Mouse (Mus musculus): ENCODE measurements around the gene Cdh13.

Cdh13 gene

DNA sequence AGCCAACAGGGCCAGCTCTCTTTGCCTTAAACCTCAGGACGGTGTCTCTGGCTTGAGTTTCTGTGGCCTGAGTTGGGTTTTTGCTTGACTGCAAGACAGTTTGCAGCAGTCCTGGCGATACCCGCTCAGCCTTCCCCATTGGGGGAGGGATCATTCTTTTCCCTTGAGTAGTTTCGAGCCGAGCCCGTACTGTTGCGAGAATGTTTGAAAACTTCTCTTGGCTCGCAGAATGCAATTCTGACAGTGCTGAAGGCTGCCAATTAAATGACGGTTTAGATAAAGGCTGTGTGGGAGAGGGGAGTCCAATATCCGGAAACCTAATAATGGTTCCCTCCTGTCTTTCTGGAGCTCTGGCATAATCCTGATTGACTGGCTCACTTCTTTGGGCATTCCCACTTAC, 23.4 kb downstream of the Cdh13 start:
- DNase-seq: no peak

DNA sequence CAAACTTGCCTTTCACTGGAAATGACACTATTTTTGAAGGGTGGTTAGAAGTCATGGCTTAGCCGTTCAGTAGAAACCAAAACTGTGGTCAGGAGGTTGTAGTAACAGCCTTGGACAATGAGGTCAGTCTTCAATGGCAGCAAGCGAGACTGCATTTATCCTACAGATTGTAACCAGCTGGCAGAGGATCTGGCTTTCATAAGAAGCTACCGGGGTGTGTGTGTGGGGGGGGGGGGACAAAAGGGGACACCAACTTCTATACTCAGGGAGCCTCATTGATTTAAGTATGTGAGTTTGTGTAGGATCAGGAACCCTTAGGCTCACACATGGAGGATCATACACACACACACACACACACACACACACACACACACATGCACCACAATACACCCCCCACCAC, 25.6 kb downstream of the Cdh13 start:
- no peak for DNase-seq

DNA sequence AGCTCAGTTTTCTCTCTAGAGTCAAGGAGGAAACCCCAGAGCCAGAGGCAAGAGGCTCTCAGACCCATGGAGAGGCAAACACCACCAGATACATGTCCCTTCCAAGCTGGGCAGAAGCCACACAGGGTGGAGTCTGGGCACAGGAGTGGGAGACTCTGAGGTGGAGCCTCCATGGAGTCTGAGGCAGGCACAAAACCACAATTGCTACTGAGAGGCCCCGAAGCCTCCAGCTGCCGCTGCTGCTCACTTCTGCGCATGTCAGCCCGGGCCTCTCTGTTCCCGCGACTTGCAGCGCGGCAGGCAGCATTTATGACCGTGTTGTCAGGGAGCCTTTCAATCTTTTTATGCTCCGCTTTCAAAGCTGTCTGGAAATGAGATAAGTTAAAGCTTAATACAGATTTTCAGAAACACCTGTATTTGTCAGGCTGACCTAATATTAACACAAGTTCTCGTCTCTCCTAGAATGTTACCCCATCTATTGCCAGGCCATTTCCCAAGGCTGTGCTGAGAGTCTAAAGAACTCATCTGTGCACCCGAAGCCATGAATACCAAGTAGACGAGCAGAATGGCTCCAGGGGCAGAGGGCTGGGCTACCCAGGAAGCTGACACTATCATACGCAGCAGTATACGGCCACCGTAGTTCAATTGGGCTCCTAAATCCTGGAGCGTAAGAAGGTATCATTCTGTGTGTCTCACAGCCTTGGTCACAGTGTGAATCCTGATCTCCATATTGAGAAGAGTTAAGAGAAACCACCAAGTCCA, 30.1 kb downstream of the Cdh13 start:
- no peak for DNase-seq

DNA sequence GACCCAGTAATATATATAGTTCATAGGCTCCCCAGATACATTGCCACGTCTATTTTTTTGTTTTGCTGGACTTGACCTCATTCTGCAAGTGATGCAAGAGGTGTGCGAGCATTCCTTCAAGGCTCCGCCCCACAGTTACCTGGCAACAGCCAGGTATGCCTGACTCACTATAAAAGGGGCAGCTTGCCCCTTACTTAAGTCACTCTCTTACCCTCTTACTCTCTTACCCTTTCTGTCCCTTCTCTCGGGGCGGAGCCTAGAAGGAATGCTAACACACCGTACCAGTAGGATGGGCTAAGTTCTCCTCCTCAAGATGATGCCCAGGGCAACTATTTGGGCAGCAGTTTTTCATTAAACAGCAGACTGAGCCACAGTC, 30.6 kb downstream of the Cdh13 start:
- no peak for DNase-seq

DNA sequence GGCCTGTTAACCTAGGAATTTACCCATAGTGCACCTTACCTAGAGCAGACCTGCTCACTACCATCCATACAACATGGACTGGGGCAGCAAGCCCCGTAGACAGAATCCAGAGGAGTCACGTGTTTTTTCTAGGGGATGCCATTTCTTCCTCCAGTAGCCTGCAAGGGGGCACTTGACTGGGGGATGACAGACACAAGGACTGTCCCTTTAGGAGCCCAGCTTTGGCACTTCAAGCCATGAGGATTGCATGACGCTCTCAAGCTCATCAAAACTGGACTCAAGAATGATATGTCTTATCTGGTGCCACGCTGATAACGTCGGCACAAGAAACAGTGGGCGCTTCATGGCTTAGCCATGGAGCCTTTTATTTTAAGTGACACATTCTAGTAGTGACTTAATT, 31.4 kb downstream of the Cdh13 start:
- no peak for DNase-seq

DNA sequence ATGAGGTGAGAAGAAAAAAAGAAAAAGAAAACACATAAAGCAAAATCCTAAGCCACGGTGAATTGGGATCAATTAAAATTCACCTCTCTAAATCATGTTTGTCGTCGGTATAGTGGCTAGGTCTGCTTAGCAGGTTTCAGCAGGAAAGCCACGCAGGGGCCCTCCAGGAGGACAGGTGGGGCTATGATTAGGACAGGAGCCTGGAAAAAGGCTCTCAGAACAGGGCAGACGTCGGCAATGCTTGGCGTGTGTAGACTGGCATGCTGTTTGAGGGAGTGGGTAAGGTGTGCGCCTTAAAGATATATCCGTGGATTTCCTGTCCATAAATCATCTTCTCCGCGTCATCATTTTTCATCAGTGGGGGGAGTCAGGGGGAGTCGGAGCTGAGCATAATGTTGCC, 32.9 kb downstream of the Cdh13 start:
- DNase-seq: no peak

DNA sequence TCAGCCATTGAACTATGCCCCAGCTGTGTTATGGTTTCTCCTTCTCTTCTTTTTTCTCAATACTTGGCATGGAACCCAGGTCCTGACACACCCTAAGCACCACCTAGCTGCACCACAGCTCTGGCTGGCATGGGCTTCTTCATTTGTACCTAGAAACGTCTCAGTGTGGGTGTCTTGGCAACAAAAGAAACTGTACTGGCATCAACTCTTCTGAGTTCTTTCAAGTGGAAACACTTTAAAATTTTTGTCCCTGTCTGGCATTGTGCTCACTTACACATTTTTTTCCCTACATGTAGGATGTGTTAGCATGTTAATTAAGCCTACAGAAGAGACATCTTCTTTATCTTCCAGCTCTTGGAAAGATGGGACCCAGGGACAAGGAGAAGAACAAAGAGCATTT, 37.0 kb downstream of the Cdh13 start:
- DNase-seq: no peak

DNA sequence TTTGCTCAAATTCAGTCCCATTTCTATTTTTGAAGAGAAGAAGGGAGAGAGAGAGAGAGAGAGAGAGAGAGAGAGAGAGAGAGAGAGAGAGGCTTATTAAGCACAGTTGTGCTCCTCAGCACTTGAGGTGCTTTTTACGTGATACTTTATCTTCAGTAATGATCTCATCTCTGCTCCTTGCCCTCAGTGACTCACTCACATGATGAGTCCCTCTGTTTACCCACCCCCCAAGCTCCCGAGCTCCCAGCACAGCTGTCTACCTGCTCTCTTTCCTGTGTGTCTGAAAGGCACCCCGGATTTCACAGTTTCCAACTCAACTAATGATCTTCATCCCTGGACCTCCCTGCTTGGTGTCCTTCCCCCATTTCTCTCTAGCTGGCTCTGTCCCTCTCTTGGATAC, 39.9 kb downstream of the Cdh13 start:
- no peak for DNase-seq

DNA sequence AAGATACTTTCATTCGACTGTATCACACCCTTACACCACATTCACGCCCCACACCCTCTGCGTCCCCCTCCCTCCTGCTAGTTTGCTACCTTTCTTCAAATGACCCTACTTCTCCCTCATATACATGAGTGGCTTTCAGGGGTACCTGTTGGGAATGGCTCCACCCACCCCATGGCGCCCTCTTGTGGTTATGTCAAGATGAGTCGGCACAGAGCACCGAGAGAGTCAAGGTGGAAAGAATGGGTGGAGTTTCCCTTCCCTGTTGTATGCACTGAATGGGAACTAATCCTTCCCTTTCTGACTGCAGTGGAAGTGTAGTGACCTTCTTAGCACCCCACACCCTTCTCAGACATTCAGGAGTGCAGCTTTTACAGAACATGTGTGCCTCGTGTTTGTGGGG, 51.4 kb downstream of the Cdh13 start:
- DNase-seq: no peak

DNA sequence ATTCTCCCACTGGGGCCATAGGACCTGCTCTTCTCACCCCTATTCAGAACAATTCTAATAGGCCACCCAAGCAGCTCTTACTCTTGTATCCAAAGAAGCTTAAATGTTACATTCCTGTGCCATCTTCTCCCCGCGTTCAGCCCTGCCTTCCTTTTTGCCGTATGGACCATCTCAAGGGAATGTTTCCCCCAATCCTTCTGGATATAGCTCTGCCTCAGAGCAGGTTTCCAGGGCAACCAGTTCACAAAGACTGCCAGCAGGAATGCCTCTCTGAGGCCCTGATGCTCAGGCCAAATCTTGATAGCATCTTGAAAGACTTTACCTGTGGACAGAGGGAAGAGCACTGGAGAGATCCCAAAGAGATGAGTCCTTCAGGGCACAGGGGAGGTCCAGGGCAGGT, 56.2 kb downstream of the Cdh13 start:
- DNase-seq: no peak

DNA sequence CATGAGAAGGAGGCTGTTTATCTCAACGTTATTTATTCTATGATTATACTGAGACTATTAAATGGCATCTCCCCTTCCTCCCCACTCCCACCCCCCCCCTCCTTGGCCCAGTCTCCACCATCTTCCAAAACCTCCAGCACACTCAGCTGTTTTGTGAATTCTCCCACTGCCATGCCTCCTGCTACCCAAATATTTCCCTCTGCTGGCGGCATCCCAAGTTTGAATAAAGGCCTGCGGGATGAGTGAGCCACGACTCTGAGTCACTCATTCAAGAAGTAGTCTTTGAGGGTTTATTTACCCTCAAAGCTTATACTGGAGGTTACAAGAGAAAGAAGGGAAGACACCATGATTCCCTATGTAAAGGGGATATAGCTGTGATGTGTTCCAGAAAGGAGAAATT, 59.7 kb downstream of the Cdh13 start:
- no peak for DNase-seq

DNA sequence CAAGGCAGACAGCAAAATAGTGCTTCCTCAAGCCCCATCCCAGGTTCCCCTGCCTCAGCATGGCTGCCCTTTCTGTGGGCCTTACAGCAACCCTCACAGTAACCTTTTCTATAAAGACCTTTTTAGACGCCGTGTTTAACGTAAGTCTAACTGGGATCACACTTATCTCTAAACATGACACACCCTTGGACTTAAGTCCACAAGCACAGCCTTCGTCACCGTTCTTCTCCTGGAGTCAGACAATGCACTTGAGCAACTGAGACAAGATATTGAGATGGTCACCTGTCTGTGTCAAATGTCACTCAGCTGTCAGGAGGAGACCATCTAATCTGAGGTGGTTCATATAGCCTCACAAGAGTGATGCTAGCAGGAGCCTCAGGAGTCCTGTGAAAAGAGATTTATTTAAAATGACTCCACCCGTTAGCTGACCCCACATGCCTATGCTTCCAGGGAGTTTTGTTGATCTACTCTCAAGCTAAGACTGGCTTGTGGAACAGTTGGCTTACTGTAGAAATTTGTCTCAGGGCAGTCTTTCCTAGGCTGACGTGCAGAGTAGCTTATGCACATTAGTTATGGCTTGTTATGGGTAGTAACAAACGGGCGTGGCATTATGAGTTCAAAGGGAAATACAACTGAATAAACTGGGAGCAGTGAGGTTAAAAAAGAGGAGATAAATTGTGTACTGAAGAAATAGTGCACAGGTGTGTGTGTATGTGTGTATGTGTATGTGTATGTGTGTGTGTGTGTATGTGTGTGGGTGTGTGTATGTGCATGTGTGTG, 65.4 kb downstream of the Cdh13 start:
- no peak for DNase-seq

DNA sequence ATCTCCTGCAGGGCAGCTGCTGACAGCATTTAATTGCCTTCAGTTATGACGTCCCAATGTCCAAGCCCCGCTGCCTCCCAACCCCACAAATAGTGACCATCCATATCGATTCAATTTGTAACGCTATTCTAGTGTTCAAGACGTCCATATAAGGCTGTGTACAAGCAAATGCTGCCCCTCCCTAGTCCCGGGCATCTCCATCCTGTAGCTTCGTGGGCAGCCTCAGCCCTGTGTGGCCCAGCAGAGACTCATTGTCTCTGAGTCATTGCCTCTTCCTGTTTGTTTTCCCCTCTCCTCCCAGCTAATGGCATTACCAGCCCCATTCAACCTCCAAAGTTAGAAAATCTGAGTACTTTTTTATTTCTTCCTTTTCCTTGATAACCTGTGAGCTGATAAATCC, 66.6 kb downstream of the Cdh13 start:
- peak; percentile 97 for DNase-seq

DNA sequence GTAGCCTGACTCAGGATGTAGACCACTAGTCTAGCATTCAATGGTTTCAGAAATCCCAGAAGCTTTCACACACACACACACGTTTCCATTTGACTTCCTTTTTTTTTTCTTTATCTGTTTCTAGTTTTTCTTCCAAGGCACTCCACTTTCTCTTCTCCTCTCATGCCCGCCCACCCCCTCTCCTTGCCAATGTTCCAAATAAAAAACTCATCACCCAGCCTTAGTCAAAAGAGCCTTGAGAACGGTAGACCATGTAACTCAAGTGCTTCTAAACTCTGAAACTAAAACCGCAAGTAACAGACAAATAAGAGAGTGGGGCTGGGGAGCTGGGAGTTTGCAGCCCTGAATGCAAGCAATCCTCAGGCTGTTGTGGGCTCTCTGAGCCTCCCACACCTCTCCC, 69.5 kb downstream of the Cdh13 start:
- DNase-seq: no peak

DNA sequence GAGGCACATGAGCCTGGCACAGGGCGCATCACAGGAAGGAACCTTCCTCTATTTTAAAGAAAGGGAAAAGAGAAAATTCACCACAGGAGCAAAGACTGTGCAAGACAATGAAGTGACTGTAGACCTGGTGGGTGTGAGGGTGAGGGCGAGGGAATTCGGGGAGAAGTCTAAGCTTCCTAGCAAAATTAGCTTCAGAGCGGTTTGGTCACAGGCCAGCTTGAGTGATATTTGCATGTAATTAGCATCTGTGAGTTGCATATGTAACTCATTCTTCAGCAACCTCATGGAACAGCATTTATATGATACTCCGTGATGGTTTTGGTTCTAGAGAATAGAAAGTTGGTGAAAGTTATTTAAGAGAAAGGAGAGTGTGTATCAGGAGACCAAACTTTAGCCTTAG, 73.5 kb downstream of the Cdh13 start:
- no peak for DNase-seq

DNA sequence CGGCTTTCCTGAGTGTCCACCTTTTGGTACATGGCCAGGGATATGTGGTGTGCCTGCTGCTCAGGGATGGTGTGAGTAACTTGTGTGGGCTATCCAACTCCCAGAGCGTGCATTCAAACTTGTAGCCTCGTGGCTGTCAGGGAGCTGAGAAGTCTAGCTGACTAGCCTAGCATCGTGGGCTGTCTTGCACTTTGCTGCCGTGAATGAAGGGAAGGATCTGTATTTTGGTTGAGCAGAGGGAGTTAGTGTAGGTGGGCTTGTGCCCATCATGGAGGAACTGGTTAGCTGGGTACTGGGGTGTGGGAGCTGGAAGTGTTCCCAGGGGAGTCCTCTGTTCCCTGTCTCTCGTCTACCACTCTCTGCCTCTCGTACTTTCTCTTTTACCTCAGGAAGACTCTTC, 74.1 kb downstream of the Cdh13 start:
- no peak for DNase-seq

DNA sequence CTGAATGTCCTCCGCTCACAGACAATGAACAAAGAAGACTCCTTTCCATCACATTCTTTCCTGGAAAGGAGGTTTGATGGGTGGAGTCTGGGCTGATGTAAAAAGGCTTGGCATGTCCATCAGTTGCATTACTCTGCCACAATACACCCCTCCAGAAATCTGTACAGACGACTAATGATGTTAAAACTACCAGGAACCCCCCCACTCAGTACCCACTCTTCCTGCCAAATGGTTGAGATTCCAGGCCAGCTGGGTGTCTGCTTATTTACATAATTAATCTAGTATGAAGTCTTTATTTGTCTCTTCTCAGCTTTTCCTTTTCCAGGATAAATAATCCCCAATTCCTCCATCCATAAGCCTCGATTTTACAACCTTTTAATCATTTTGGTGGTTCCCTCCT, 80.2 kb downstream of the Cdh13 start:
- no peak for DNase-seq

DNA sequence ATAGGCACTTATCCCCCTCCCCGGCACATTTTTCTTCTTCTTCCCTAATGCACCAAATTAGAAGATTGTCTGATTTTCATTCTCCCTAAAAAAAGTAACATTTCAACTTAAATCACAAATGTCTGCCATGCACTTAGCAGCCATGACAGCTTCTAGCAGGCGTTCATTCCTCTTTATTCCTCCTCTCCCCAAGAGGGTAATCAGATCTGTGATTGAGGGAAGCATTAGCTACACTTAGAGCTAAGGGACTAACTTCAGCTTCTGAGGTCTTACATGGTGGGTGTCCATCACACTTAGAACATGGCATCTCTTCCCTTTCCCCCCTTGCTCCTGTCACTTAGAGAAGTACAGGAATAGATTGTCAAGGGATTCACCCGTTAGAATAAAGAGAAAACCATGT, 89.6 kb downstream of the Cdh13 start:
- DNase-seq: no peak

DNA sequence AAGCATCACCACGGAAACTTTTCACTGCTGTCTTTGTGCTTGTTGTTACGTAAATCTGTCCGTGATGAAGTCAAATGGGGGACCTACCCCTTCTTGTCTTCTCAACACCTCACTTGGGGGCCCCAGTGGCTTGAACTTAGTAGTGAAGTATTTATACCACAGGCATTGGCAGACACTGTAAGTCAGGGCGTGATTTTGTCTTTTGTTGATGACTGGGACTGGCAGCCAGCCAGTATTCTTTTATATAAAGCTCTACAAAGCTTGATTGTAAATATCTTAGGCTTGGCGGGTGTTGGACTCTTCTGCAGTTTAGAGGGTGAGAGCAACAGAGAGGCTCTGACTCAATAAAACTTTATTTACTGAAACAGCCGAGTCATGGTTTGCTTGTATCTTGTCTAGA, 91.2 kb downstream of the Cdh13 start:
- peak; percentile 89 for DNase-seq

DNA sequence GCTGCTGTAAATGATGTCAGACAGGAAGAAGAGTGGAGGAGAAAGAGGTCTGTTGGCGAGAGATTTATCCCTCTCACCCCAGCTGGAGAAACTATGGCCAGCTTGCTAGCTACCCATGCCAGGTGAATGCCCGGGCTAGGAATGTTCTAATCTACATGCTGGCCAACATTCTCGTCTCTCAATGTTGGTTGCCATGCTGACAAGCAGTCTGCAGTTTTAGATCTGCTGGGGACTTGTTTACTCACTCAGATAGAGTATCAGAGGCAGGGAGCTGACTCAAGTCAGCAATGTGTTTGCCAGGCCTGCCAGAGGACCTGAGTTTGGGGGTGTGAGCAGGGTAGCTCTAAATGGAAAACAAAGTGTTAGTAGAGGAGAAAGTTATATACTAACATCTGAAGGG, 93.3 kb downstream of the Cdh13 start:
- peak; percentile 97 for DNase-seq

DNA sequence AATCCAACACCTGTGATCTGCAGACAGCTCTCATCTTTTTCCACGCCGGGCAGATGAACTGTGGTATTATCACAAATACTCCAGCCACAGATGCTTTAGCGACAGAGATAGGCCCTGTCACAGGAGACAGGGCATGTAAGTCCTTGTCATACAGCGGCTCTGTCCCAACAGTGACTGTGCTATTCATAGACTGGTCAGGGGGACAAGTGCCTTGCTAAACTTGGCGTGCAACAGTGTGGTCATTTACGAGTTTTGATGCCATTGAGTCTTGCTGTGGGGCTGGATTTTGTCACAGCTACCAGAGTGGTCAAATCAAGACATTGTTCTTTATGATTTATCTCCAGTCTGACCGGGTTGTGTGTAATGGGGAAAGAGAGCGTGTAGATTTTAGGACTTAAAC, 95.5 kb downstream of the Cdh13 start:
- peak; percentile 96 for DNase-seq

DNA sequence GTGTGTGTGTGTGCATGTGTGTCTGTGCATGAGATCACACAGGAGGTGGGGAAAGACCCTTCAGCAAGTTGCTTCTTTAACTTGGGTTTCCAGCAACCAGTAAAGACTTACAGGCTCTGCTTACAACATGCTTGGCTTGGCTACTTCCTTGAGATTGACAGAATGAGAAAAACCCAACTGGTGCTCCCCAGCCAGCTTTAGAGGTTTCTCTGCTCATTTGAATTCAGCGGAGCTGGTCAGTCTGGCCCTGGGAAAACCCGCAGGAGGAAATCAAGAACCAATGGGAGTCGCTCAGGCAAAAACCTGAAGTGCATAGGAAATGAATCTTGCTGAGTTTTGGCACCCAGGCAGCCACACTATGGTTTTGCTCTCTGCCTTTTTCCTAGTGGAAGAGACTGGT, 96.1 kb downstream of the Cdh13 start:
- peak; percentile 86 for DNase-seq

DNA sequence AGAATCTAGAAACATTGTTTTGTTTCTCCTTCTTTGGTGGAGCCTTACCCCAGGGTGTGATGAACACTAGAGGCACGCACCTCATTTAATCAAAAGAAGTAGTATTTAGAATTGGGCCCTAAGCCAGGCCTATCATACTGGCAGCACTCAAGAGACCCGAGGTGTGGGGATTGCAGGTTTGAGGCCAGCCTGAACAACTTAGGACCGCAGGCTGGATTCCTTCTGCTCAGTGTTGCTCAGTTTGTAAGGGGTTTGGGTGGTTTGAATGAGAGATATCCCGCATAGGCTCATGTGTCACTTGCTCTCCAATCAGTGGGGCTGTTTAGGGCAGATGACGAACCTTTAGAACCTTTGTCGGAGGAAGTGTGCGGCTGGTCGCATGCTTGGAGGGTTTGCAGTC, 96.5 kb downstream of the Cdh13 start:
- DNase-seq: peak; percentile 79

DNA sequence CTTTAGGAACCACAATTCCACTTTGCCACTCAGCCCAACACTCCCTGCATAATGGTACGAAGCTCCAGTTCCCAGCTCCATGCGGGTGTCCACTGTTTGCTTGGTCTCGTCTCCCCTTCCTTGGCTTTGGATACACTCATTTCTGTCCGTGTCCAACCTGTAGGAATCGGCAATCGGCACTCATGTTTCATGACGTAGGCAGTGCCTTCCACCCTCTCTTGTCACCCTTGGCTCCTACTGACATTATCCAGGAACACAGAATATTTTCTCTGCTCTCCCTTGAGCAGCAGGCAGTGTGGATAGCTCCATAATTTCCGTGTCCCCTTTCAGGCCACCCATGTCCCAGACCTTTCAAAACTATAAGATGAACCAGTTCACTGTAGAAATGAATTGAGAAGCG, 97.2 kb downstream of the Cdh13 start:
- peak; percentile 85 for DNase-seq

DNA sequence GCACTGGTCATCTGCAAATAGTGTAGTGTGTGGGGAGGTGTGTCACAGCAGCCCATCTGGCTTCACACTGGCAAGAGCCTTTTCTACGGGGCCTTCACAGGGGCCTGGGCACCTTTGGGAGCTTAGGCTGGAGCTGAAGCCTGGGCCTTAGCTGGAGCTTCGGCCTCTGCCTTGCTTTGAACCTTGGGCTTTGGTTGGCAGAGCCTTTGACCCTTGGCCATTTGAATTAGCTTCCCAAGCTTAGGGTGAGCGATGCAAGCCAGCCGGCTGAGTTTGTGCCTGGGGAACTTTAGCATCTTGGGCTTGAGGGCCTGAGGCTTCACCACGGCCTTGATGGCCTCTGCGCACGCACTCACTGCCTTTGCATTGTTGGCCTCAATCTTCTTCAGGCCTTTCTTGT, 98.1 kb downstream of the Cdh13 start:
- peak; percentile 75 for DNase-seq
